Mouse (Mus musculus): ENCODE measurements around the gene Upf2. TPM values are rescaled to one million over a fixed set of nuclear protein-coding genes. Genes with fewer than 3 reads are reported as not detected.

The Upf2 gene
- 13.3 and 15.7 TPM in 2 replicates for polyA plus RNA-seq (2014; fragmentation: Nextera tagmentation; extraction: Ambion mirVana)

DNA sequence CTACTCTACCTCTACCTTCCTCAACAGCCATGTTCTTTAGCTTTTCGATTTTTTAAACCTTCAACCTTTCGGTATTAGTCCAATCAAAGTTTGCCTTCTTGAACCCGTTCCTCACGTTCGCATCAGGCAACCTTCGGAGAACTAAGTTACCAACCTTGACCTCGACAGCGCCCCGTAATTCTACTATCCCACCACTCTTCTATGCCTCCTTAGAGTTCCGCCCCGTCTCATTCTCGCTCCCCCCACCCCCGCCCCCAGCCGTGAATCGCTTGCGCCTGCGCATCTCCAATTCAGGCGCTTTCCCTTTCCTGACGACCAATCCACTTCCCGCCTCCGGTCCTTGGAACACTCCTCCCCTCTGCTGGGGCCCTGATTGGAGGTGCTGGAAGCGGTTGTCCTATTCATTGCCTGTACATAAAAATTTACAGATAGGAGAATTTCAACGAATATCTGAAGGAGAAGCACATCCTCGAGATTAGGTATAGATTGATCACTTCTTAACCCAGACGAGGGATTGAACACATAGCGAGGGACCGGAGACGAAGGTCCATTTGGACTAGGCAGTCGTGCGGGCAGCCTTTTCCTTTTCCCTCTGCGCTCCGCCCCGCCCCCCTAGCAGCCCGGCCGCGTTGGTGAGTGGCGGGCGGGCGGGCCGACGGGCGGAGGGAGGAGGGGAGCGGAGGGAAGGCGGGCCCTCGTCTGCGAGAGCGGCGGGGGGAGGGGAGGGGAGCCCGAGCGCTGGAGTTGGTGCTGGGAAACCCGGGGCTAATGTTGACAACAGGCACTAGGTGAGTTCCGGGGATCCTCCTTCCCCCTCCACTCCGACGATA lies at the start of gene Upf2:
TSS of gene Upf2 (plus strand) at position 704 of the 830 bp plus-strand sequence.
- Histone ChIP-seq H3K4me3 (ENCODE audit: low read depth, low read length) (peak within 1 kb of the TSS; percentile 95), H3K9ac (replicated peaks; ENCODE audit: low read length) (peak within 1 kb of the TSS; percentile 91), H3K4me2 (ENCODE audit: low read depth, low read length) (peak within 1 kb of the TSS; percentile 51), H3K4me1 (ENCODE audit: control insufficient read depth, insufficient read depth, low read length) (0 out of 2 replicates have a peak, but pooled peaks cover 3% of the 10 kb centered on the region), H3K9me3 (replicated peaks; ENCODE audit: control insufficient read depth, low read length) (no peaks in the 10 kb centered on the region), H3K27me3 (ENCODE audit: control insufficient read depth, insufficient read depth, low read length) (no peaks in the 10 kb centered on the region), H3K27ac (replicated peaks; ENCODE audit: low read depth, low read length) (peak within 1 kb of the TSS; percentile 65), H3K36me3 (replicated peaks; ENCODE audit: control insufficient read depth, insufficient read depth, low read depth, low read length) (no peaks in the 10 kb centered on the region)
- ATAC-seq (replicated peaks; ENCODE audit: insufficient number of reproducible peaks, low FRiP score, low TSS enrichment, low read depth) (peak; percentile 93), DNase-seq (ENCODE audit: low spot score) (peak; percentile 95)
- WGBS, result under 1% methylated on average over 37 of the region's 54 CpGs

DNA sequence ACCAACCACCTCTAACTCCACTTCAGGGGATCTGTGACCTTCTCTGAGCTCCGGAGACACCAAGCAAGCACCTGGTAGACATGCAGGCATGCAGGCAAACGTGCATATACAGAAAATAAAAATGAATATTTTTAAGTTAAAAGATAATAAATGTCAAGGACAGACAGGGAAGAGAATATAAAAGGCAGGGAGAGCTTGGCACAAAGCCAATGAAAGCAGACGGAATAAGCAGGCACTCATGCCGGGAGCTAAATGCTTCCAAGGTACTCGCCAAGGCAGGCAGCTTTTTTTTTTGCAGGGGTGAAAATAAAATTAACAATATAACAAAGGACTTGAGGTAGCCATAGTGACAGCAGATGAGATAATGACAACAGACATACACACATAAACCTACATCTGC lies 45.2 kb upstream of the Upf2 start:
- H3K27ac ChIP-seq (replicated peaks; ENCODE audit: low read depth, low read length), result no peak overlapping the region
- H3K4me2 ChIP-seq (ENCODE audit: low read depth, low read length), result no peak overlapping the region
- H3K9ac ChIP-seq (replicated peaks; ENCODE audit: low read length), result no peak overlapping the region
- no peak for ATAC-seq (replicated peaks; ENCODE audit: insufficient number of reproducible peaks, low FRiP score, low TSS enrichment, low read depth)
- no peak overlapping the region for H3K4me3 ChIP-seq (ENCODE audit: low read depth, low read length)
- H3K4me1 ChIP-seq (ENCODE audit: control insufficient read depth, insufficient read depth, low read length), result no peaks in the 10 kb centered on the region
- 63% methylated on average over 5 of the region's 5 CpGs for WGBS
- no peaks in the 10 kb centered on the region for H3K36me3 ChIP-seq (replicated peaks; ENCODE audit: control insufficient read depth, insufficient read depth, low read depth, low read length)
- H3K27me3 ChIP-seq (ENCODE audit: control insufficient read depth, insufficient read depth, low read length), result no peaks in the 10 kb centered on the region
- no peaks in the 10 kb centered on the region for H3K9me3 ChIP-seq (replicated peaks; ENCODE audit: control insufficient read depth, low read length)
- no peak for DNase-seq (ENCODE audit: low spot score)

DNA sequence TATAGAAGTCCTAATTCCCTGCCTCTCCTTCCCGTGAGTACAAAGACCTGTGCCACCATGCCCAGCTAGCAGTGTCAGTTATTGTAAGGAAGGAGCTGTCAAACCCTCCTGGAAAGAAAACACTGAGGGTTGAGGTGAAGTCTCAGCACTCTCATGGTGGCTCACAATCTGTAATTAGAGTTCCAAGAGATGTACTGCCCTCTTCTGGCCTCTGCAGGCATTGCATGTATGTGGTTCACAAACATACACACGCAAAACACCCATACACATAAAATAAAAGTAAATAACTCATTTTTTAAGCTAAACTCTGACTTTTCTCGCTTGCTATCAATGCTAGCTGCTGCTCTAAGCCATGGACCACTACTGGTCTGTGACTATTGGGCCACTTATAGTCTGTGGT lies 44.6 kb upstream of the Upf2 start:
- Histone ChIP-seq H3K36me3 (replicated peaks; ENCODE audit: control insufficient read depth, insufficient read depth, low read depth, low read length) (no peaks in the 10 kb centered on the region), H3K4me2 (ENCODE audit: low read depth, low read length) (no peak overlapping the region), H3K4me3 (ENCODE audit: low read depth, low read length) (no peak overlapping the region), H3K4me1 (ENCODE audit: control insufficient read depth, insufficient read depth, low read length) (no peaks in the 10 kb centered on the region), H3K27me3 (ENCODE audit: control insufficient read depth, insufficient read depth, low read length) (no peaks in the 10 kb centered on the region), H3K9me3 (replicated peaks; ENCODE audit: control insufficient read depth, low read length) (no peaks in the 10 kb centered on the region), H3K27ac (replicated peaks; ENCODE audit: low read depth, low read length) (no peak overlapping the region), H3K9ac (replicated peaks; ENCODE audit: low read length) (no peak overlapping the region)
- peak; percentile 56 for DNase-seq (ENCODE audit: low spot score)
- no peak for ATAC-seq (replicated peaks; ENCODE audit: insufficient number of reproducible peaks, low FRiP score, low TSS enrichment, low read depth)
- 58% methylated on average over 3 of the region's 3 CpGs for WGBS

DNA sequence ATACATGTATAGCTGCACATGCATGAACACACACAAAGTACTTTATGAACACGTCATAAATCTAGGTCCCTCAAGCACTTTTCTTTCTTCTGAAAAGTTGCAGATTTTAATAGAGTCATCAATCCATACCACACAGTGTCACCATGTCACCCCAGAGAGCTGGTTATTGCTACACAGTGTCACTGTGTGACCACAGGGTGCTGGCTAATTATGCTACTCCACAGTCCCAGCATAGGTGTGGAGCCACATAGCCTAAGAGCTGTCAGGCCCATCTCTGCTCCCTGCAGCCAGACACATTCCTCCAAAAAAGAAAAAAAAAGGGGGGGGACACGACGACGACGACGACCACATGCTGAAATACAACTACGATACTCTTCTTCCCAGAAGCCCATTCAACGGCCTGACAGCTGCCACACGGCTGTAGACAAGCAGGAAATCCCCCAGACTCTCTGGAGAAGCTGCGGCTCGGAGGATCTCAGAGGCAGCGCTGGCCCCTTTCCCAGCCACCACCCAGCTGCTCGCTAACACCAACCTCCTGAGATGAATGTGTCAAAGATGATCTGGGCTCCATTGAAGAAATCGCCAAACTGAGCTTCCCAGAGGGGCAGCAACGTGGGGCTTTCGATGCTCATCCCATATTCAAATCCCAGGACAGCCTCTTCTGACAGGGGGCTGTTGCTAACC lies 39.8 kb upstream of the Upf2 start:
- Histone ChIP-seq H3K27ac (replicated peaks; ENCODE audit: low read depth, low read length) (no peak overlapping the region), H3K36me3 (replicated peaks; ENCODE audit: control insufficient read depth, insufficient read depth, low read depth, low read length) (no peaks in the 10 kb centered on the region; the same call in 1 of the 2 replicates), H3K9me3 (replicated peaks; ENCODE audit: control insufficient read depth, low read length) (no peaks in the 10 kb centered on the region), H3K4me1 (ENCODE audit: control insufficient read depth, insufficient read depth, low read length) (no peaks in the 10 kb centered on the region), H3K9ac (replicated peaks; ENCODE audit: low read length) (no peak overlapping the region), H3K4me3 (ENCODE audit: low read depth, low read length) (no peak overlapping the region), H3K27me3 (ENCODE audit: control insufficient read depth, insufficient read depth, low read length) (no peaks in the 10 kb centered on the region), H3K4me2 (ENCODE audit: low read depth, low read length) (no peak overlapping the region)
- ATAC-seq (replicated peaks; ENCODE audit: insufficient number of reproducible peaks, low FRiP score, low TSS enrichment, low read depth), result no peak
- DNase-seq (ENCODE audit: low spot score), result no peak
- WGBS, result 76% methylated on average over 16 of the region's 16 CpGs

DNA sequence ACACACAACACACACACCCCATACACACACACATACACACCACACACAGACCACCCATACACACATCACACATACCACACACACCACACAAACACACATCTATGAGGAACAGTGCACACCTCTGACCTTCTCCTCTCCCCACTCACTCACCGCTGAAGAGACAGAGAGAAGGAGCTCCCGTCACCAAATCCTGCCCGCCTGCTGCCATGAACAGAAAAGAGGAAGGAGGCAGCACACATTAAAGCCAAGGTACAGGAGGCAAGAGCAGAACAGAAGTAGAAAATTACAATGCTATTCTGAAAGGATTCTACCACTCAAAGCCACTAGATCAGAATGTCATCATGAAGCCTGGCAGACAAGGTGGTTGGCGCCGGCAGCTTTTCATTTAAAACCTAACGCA lies 28.4 kb upstream of the Upf2 start:
- no peaks in the 10 kb centered on the region for H3K9me3 ChIP-seq (replicated peaks; ENCODE audit: control insufficient read depth, low read length)
- no peaks in the 10 kb centered on the region for H3K27me3 ChIP-seq (ENCODE audit: control insufficient read depth, insufficient read depth, low read length)
- 95% methylated on average over 6 of the region's 6 CpGs for WGBS
- no peak overlapping the region for H3K4me2 ChIP-seq (ENCODE audit: low read depth, low read length)
- no peaks in the 10 kb centered on the region for H3K4me1 ChIP-seq (ENCODE audit: control insufficient read depth, insufficient read depth, low read length)
- no peak overlapping the region for H3K4me3 ChIP-seq (ENCODE audit: low read depth, low read length)
- no peak for DNase-seq (ENCODE audit: low spot score)
- H3K36me3 ChIP-seq (replicated peaks; ENCODE audit: control insufficient read depth, insufficient read depth, low read depth, low read length), result no peaks in the 10 kb centered on the region
- ATAC-seq (replicated peaks; ENCODE audit: insufficient number of reproducible peaks, low FRiP score, low TSS enrichment, low read depth), result no peak
- no peak overlapping the region for H3K27ac ChIP-seq (replicated peaks; ENCODE audit: low read depth, low read length)
- H3K9ac ChIP-seq (replicated peaks; ENCODE audit: low read length), result no peak overlapping the region

DNA sequence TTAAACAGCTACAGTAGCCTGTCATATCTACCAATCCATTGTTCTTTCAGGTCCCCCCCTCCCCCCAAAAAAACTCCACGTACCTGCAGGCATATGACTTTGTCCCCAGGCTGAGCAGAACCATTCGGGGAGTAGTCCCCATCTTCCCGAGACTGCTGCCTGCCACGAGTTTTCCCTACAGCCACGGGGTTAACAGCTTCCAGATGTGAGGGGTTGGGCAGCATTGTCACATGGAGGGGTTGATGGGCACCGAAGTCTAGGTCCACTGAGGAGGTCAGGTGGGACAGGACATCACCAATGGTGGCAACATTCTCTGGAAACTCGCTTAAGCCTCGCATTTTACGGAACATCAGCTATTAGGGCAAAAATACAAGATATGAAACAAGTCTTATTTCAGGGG lies 27.5 kb upstream of the Upf2 start:
- Histone ChIP-seq H3K9me3 (replicated peaks; ENCODE audit: control insufficient read depth, low read length) (no peaks in the 10 kb centered on the region), H3K4me1 (ENCODE audit: control insufficient read depth, insufficient read depth, low read length) (no peaks in the 10 kb centered on the region), H3K27me3 (ENCODE audit: control insufficient read depth, insufficient read depth, low read length) (no peaks in the 10 kb centered on the region), H3K27ac (replicated peaks; ENCODE audit: low read depth, low read length) (no peak overlapping the region), H3K4me2 (ENCODE audit: low read depth, low read length) (no peak overlapping the region), H3K4me3 (ENCODE audit: low read depth, low read length) (no peak overlapping the region), H3K9ac (replicated peaks; ENCODE audit: low read length) (no peak overlapping the region), H3K36me3 (replicated peaks; ENCODE audit: control insufficient read depth, insufficient read depth, low read depth, low read length) (no peaks in the 10 kb centered on the region)
- ATAC-seq (replicated peaks; ENCODE audit: insufficient number of reproducible peaks, low FRiP score, low TSS enrichment, low read depth) (no peak), DNase-seq (ENCODE audit: low spot score) (peak; percentile 41)
- WGBS, result 46% methylated on average over 9 of the region's 9 CpGs

DNA sequence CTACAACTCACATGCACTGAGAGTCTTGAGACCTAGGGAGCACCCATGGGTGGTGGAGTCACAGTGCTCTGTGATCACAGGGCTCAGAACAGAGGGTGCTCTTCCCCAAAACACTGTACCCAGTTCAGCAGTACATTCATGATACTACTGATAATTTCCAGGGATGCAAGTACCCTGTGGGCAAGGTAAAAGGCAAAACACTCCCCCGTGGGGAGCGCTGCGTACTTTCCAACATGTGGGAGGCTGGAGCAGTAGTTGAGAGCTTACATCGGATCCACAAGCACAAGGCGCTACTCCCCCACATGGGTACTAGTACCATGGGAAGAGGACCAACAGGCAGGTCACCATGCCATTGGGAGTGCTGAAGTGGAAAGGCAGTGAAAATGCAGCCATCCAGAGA lies 23.8 kb upstream of the Upf2 start:
- Histone ChIP-seq H3K36me3 (replicated peaks; ENCODE audit: control insufficient read depth, insufficient read depth, low read depth, low read length) (no peaks in the 10 kb centered on the region), H3K27me3 (ENCODE audit: control insufficient read depth, insufficient read depth, low read length) (no peaks in the 10 kb centered on the region), H3K9me3 (replicated peaks; ENCODE audit: control insufficient read depth, low read length) (no peaks in the 10 kb centered on the region), H3K9ac (replicated peaks; ENCODE audit: low read length) (no peak overlapping the region), H3K27ac (replicated peaks; ENCODE audit: low read depth, low read length) (no peak overlapping the region), H3K4me2 (ENCODE audit: low read depth, low read length) (no peak overlapping the region), H3K4me3 (ENCODE audit: low read depth, low read length) (no peak overlapping the region), H3K4me1 (ENCODE audit: control insufficient read depth, insufficient read depth, low read length) (no peaks in the 10 kb centered on the region)
- DNase-seq (ENCODE audit: low spot score) (no peak), ATAC-seq (replicated peaks; ENCODE audit: insufficient number of reproducible peaks, low FRiP score, low TSS enrichment, low read depth) (no peak)
- 99% methylated on average over 5 of the region's 5 CpGs for WGBS

DNA sequence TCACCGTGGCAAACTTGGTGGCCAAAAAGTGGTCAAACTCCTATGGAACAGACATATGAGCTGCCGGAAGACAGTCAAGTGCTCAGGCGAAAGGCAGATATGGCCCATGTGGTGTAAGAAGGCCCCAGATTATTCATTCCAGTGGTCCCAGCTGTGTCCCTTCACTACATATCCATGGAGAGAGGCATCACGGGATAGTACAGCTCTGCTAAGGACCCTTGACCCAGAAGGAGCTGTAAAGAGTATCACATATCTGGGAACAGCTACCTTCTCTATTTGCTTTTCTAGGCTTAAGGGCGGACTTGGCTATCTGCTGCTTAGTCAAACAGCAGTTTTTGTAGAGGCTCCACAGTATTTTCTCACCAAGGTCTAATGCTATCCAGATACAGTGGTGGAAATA lies 21.5 kb upstream of the Upf2 start:
- no peak overlapping the region for H3K4me3 ChIP-seq (ENCODE audit: low read depth, low read length)
- H3K4me2 ChIP-seq (ENCODE audit: low read depth, low read length), result no peak overlapping the region
- H3K9me3 ChIP-seq (replicated peaks; ENCODE audit: control insufficient read depth, low read length), result no peaks in the 10 kb centered on the region
- ATAC-seq (replicated peaks; ENCODE audit: insufficient number of reproducible peaks, low FRiP score, low TSS enrichment, low read depth), result no peak
- no peaks in the 10 kb centered on the region for H3K36me3 ChIP-seq (replicated peaks; ENCODE audit: control insufficient read depth, insufficient read depth, low read depth, low read length)
- no peaks in the 10 kb centered on the region for H3K27me3 ChIP-seq (ENCODE audit: control insufficient read depth, insufficient read depth, low read length)
- H3K27ac ChIP-seq (replicated peaks; ENCODE audit: low read depth, low read length), result no peak overlapping the region
- 88% methylated on average over 5 of the region's 5 CpGs for WGBS
- H3K4me1 ChIP-seq (ENCODE audit: control insufficient read depth, insufficient read depth, low read length), result no peaks in the 10 kb centered on the region
- H3K9ac ChIP-seq (replicated peaks; ENCODE audit: low read length), result no peak overlapping the region
- no peak for DNase-seq (ENCODE audit: low spot score)

Measured in embryonic facial prominence, embryonic 11.5 days (tissue).